Mouse (Mus musculus) c-Kit-positive CD71-negative TER-119-negative erythroid progenitor cells, embryonic 14.5 days (primary cell): ENCODE measurements around the gene Arnt2.
A peak's percentile ranks its signal among the peaks of the same experiment; 100 is the strongest.

Experiments used
- DNase-seq: peaks from one replicate; pipeline ENCODE4 v3.0.0-alpha.2; 2013; ENCODE audit warnings: low read depth

The Arnt2 gene

DNA sequence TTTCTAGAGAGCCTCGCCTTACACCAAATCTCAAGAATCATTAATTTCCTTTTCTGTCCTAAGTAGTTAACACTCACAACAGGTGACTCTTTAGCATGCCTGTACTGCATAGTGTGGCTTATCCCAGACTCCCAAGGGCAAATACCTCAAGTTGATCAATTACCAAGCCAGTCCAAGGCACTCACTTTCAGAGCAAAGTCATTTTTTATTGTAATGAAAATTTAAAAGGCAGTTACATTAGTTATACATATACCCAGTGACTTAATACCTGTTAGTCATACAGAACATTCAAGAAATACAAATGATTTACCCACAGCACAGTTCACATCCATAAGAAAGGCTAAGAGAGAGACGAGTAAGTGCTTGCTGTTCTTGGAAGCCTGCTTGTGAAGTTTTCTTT, 163.9 kb downstream of the Arnt2 start:
- no peak for DNase-seq

DNA sequence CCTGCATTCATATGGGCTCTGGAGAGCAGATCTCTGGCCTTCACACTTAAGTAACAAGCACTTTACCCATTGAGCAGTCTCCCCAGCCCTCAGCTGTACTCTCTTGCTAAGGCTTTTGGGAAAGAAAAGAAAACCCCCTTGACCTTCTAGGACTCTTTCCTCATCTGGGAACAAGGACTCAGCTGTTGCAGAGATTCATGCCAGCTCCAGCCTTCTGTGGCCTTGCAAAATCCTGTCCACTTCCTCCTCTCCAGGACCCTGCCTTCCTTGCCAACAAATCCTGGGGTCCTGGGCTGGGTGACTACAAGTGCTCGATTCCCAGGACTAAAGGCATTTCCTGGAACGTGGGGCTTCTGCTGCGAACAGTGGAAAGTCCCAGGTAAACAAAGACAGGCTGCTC, 169.6 kb downstream of the Arnt2 start:
- no peak for DNase-seq

DNA sequence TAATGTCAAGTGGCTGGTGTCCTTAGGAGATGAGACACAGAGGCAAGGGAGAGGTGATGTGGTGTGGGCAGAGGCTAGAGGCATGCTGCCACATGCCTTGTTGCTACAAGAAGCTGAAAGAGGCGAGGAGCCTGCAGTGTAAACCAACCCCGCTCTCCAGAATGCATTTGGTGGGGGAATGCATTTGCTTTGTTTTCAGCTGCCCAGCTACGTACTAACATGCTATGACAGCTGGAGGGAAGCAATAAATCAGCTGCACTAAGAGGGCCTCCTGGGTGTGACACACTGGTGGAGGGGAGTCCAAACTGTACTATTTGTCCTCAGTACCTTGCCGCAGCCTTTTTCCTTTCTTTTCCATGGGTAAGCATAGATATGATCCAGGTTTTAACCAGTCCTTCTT, 172.3 kb downstream of the Arnt2 start:
- DNase-seq, result no peak

DNA sequence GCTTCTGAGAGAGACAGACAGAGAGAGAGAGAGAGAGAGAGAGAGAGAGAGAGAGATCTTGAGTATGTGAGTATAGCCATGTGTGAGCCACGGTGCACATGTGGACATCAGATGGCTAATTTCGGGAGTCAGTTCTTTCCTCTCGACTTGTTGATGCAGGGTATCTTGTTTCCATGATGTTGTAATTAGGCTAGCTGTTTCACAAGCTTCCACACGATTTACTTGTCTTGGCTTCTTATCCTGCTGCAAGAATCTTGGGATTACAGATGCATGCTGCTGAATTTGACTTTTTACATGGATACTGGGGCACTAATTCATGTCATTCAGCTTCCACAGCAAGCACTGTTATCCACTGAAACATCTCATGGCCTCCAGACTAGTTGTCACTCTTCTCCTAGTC, 178.6 kb downstream of the Arnt2 start:
- no peak for DNase-seq

DNA sequence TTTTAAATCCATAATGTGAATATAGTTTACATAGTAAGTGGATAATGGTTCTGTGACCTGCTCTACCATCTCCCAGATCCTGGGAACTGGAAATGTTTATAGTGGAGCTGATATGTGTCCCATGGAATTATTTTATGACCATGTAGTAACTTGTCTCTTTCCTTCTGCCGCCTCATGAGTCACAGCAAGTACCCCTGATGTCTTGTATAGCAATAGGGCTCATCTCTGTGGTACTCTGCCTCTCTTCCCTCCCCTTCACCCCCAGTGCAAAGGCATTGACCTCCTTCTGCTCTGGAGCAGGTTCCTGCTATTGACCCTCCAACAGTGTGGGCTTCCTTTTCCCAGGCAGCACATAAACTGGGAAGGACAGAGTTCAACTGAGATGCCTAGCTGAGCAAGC, 182.3 kb downstream of the Arnt2 start:
- no peak for DNase-seq

DNA sequence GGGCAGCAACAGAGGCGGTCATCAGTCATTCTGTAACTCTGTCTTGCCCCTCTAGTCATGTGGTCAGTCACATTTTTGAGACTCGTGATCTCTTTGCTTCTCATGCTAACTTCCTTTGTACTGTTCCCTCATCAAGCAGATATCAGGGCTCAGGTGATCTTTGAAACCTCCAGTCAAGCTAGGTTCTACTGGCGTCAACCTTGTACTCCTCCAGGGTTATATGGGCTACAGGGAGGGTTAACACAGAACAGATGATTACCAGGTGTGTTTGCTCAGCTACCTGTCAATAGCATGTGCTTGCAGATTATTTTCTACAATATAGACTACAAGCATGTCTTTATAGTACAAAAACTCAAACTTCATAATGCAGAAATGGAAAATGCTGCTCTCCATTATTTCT, 183.1 kb downstream of the Arnt2 start:
- no peak for DNase-seq

- DNase-seq, result no peak
Measured at GRCm38 (mm10) chr7:84212112-84212511, 197.9 kb downstream of the Arnt2 start.

DNA sequence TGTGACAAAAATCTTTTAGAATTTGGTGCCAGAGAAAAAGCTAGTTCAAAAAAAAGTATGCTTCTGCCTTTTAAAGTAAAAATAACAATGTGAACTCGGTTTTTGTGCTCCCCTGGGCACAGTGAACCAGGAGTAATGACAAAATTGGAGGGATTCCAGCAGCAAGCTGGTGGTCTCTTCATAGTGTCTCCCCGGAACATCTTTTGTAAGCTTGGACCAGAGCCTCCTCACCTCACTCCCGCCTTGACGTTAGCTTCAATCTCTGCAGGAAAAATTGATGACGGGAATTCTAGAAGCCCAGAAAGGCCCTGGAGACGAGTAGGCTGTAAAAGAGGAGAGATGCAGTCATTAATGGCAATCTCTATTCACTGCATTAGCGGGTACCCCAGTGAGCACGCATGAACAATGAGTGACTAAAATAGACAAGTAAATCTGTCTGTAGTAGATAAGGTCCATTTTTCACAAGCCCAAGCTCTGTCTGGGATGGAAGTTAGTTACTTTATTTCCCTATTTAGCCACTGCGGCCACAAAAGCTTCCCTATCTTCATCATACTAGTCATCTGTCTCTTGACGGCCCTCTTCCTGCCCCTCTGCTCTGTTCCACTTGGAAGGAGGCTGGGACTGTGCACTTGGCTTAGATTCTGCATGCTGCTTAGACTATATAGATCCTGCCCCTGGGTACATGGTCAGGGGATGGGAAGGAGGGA, 199.2 kb downstream of the Arnt2 start:
- no peak for DNase-seq

DNA sequence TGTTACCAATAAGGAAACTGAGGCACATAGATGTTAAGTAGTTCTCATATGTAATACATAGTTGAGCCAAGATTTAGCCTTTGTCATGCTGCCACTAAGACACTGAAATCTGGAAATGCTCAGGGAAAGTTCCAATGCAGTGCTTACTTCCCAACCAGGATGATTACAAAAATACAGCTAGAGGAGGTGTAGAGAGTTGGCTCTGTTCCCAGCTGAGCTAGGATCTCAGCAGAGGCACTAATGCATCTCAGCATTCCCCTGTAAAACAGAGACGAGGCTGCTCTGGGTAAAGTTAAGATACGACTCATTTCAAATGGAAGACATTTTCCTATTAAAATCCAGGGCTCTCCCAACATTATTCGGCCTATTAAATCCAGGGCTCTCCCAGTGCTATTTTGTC, 206.0 kb downstream of the Arnt2 start:
- no peak for DNase-seq

GRCm38 (mm10) chr7:84201151-84202068, 208.6 kb downstream of the Arnt2 start:
- no peak for DNase-seq

DNA sequence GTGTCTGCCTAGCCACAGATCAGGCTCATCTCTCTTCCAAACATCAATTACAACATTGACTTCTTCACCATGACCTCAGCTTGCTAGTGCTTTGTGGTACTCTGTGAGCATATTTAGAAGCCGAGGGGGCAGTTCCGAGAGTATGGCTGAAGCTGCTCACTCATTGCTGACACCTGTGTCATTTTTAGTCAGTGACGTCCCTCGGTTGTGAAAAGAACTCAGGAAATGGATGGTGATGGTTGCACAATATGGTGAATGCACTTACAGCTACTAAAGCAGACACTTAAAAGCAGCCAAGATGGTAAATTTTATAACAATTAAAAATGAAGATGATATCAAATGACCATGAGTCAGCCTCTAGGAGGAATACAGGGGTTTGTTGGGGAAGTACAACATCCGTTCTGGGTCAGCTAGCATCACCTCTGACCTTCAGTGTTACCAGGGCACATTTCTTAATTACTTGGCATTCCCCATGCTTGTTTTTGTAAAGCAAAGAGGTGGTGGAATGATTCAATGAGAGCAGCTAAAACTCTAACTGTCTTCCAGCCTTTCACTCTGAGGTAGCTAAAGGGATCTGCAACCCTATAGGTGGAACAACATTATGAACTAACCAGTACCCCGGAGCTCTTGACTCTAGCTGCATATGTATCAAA, 212.6 kb downstream of the Arnt2 start:
- peak; percentile 17 for DNase-seq
